Mouse (Mus musculus): ENCODE measurements around the gene Mgarp.
"Not testable (repeated sequence)": the region's sequence is repeated elsewhere in the genome, so short reads cannot be mapped to it uniquely, and the experiment has no call there.

Gene Mgarp

DNA sequence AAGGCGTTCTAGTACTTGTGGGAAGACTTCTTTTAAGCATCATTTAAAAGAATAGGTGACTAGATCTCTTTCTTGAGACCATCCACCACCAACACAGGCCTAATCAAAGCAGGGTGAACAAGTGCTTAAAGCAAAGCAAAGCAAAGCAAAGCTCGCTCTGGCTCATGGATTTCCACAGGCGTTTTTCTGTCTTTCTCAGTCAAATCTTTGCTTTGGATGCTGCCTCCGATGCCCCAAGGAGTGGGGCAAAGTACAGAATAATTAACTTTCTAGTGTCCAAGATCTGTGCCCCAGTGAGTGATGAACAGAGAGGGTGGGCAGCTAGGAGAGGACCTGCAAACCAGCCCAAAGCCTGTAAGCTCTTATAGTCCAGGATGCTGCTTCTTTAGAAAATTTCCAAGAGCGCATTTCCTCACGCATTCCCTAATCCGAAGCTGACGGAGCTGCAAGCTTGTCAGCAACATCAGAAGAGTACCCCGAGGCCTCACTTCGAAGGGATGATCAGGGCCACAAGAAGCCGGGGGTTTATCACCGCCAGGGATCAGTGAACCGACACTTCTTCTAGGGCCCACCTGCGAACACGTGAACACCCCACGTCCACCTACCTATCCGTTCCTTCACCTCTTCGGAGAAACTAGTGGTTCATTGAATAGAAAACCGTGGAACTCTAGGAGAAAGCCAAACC, 935 bp downstream of the Mgarp start:
- no peak for DNase-seq

DNA sequence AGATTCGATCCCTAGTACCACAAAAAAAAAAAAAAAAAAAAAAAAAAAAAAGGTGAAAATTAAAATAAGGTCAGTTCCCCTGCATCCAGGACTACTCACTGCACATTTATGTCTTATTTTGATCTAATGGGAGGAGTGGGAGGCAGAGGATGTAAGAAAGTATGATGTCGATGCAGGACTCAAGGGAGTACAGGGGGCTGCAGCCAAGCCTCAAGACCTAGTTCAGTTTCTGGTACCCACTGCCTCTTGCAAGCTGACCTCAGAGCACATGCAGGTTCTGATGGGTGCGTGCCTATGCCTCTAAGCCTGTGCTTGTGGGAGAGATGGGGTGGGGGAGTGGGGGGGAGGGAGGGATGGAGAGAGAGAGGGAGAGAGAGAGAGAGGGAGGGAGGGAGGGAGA, 1.7 kb downstream of the Mgarp start:
- no peak for DNase-seq

DNA sequence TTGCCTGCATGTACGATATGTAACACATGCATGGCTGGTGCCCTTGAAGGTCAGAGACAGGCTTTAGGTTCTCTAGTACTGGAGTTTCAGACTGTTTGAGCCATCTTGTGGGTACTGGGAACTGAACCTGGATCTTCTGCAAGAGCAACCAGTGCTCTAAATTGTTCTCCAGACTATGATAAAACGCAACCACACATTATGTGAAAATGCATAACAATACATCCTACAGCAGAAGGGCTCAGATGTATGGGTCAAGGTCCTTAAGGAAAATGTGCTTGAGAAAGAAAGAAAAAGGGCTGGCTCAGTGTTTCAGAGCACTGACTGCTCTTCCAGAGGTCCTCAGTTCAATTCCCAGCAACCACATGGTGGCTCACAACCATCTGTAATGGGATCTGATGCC, 2.9 kb downstream of the Mgarp start:
- DNase-seq: no peak

DNA sequence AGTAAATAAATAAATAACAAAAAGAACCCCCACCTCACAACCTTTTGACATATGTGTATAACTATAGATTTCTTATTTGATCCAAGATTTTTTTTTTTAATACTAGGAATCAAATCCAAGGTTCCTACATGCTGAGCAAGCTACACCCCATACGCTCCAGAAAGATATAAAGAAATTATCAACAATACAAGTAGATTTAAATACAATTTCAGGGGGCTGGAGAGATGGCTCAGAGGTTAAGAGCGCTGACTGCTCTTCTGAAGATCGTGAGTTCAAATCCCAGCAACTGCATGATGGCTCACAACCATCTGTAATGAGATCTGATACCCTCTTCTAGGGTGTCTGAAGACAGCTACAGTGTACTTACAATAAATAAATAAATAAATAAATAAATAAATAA, 3.5 kb downstream of the Mgarp start:
- not testable (repeated sequence) for DNase-seq

DNA sequence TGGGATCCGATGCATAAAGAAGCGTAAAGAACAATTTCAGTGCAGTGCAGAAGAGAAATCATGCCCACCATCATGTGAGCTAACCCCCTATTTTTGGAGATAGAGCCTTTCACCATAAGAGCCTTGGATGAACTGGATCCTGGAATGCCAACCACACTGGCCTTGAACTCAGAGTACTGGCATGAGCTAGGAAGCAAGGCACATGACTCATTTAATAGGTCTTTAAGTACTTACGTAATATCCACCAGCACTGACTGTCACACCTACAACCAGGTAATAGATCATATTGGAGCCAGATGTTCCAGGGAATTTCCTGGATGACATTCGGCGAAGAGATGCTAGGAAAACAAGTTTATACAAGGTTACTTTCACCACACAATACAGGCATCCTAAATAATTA, 4.9 kb downstream of the Mgarp start:
- DNase-seq: no peak

DNA sequence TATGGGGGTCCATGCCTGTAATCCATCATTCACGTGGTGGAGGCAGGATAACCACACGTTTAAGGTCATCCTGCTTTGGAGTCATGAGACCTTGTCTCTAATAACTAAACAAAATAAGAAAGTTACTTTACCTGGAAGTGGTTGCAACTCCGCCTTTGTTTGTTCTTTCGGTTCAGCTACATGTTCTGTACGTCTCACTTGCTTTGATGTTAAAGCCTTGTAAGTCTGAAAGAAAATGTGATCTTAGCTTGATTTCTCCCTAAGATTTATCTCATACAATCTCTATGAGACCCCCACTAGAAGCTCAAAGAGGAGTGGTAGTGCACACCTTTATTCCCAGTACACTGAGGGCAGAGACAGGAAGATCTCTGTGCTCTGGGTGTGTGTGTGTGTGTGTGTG, 5.4 kb downstream of the Mgarp start:
- DNase-seq: no peak

DNA sequence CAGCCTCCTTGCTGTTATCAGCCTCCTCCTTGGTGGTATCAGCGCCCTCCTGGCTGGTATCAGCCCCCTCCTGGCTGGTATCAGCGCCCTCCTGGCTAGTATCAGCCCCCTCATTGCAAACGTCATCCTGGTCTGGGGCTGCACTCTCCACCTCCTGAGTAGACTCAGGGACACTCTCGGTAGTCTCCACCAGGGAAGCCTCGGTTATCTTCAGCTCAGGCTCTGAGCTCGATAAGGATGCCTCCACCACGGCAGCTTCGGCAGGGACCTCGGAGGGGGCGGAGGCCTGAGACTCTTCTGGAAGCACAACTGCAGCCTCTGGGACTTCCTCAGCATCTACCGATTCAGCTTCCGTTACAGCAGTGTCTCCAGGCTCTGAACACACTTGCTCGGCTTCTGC, 7.6 kb downstream of the Mgarp start:
- DNase-seq: no peak

DNA sequence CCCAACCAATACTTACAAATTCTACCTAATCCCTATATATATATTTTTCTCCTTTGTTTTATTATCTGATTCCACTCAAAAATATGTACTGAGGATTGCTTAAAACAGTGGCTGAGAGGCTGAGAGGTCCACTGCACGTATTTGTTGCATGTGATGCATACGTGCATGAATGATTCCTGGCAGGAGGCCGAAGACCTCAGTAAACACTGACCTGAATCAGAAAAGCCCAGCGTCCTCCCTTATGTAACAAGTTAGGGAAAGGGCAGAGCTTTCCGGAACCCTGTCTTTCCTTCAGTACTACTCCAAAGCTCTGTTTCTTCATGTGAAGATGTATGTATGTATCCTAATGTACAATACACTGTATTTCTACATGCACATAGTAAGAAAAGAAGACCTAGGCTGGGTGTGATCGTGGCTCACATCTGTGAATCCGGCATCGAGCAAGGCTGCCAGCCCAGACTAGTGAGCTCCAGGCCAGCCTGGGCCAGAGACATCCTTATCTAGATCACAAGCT, 8.6 kb downstream of the Mgarp start:
- DNase-seq: no peak

DNA sequence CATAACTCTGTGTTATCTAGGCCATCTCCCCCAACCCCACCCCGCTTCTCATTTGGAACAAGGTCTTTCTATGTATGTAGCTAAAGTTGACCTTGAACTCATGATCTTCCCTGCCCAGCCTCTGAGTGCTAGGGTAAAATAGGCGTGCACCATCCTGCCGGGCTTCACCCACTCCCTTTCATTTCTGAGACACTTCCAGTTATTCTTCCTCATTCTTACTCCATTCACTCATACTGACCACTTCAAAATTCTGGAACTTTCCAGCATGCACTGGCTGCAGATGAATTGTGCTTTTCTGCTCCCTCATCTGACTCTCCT, 9.4 kb downstream of the Mgarp start:
- DNase-seq: no peak

DNA sequence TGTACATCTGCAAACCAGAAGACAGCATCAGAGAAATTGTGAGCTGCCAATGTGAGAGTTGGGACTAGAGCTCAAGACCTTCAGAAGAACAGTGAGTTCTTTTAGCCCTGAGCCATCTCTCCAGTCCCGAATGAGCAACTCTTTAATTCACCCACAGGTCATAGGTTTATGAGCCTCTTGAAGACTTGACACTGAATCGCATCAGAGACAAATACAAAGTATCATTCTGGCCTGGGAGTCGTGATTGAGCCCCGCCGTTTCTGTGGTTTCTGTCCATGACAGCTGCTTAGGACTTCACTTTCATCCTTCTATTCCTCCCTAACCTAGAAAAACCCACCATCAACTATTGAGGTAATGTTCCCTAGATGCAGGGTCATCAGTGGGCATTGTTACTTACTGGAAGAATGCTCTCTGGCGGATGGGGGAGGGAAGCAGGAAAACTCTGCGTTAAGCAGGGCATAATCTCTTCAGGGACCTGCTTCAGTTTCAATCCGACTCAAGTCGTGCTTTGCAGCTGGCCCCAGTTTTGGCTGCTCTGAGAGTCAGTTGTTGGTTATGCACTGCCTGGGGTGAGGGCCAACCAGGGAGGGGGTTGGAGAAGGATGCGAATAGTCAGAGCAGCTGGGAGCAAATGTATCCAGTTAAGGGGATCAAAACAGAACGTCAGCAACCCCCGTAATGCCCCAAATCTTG, 10.0 kb downstream of the Mgarp start:
- DNase-seq: no peak

DNA sequence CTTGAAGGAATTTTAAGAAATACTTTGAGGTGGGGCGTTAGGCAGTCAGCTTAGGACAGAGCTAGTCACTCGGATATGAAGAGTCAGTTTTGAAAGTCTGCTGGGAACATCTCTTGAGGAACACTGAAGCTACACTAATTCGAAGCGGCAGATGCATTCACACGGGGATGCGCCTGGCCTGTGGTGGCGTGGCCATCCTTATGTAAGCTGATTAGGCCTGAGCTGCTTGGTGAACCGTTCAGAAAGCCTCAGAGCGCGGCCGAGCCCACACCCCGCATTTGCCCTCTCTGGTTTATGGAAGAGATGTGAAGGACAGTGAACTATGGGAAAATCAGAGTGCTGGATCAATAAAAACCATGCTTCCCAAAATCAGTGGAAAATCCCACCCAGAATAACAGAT, 13.1 kb downstream of the Mgarp start:
- DNase-seq: no peak

DNA sequence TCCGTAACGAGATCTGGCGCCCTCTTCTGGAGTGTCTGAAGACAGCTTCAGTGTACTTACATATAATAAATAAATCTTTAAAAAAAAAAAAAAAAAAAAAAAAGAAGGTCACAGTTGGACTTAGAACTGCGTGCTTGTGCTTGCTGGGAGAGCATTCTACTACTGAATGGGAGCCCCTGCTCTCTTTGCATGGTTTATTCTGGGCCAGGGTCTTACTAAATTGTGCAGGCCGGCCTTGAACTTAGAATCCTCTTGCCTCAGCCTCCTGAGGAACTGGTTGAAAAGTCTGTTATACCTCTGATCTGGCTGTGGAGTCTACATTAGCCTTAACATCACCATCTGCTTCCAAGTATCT, 15.9 kb downstream of the Mgarp start:
- no peak for DNase-seq

DNA sequence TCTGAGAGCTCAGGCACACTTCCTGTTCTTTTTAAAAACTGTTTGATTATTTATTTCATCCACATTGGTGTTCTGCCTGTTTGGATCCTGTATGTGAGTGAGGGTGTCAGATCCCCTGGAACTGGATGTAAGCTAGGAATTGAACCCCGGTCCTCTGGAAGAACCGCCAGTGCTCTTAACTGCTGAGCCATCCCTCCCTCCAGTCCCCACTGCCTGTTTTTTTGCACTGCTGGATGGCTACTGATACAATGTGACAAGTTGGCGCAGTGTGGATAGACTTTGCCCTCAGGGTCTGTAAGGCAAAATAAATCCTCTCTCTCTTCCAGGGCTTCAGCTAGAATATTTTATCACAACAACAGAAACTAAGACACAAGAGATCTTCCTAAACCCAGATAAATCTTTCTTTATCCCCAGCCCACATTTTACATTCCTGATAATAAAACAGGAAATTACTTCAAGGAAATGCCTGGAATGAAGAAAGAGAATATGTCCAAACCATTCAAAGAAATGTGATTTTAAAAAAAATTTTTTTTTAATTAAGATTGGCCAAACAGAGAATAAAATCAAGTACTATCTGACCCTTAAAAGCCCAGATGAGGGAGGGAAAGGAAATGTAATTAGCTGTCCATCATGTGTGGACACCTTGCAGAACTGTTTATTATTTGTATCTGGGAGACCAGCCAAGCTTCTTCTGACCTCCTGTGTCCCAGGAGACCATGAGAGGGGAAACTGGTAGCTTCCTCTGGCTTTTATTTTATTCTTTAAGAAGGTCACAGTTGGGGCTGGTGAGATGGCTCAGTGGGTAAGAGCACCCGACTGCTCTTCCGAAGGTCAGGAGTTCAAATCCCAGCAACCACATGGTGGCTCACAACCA, 16.5 kb downstream of the Mgarp start:
- no peak for DNase-seq

DNA sequence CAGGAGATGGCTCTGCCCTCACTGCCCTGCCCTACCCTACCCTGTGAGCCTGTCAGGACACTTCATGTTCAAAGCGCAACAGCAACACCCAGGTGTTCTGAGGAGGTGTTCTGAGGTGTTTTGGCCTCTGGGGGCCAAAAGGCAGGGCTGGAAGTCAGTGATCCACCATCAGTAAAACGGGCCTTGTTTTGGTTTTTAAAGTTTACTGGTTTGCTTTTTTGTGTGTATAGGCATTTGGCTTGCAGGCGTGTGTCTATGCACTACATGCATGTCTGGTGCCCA, 17.9 kb downstream of the Mgarp start:
- DNase-seq: no peak

DNA sequence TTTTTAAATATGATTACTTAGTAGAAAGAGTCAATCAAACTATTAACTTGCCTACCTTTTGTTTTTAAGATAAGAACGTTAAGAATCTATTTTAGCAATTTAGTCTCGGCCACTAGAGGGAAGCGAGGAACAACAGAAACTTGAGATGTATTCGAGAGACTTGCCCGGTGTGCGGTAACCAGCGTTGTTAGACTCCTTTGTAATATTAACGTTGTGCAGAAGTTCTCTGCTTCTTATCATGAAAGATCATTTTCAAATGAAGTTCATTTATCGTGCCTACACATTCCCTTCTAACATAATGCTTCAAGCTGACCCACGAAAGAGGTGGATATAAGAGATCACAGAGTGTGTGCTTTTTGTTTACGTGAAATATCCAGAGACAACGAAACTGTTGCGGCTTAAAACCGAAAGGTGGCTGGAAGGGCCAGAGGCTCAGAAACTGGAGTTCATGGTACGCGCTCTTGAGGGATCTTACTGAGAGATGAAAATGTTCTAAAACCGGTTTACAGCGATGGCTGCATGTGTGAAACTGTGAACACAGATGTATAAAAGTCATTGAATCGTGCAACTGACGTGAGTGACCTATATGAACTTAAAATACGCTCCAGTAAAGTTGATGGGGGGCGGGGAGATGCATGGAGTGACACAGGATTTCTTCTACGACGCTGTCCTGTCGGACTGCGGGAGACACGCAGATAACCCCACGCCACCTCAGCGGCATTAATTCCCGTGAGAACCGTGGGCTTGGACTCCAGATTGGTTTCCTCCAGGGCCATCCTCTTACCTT, 18.5 kb downstream of the Mgarp start:
- DNase-seq: no peak

DNA sequence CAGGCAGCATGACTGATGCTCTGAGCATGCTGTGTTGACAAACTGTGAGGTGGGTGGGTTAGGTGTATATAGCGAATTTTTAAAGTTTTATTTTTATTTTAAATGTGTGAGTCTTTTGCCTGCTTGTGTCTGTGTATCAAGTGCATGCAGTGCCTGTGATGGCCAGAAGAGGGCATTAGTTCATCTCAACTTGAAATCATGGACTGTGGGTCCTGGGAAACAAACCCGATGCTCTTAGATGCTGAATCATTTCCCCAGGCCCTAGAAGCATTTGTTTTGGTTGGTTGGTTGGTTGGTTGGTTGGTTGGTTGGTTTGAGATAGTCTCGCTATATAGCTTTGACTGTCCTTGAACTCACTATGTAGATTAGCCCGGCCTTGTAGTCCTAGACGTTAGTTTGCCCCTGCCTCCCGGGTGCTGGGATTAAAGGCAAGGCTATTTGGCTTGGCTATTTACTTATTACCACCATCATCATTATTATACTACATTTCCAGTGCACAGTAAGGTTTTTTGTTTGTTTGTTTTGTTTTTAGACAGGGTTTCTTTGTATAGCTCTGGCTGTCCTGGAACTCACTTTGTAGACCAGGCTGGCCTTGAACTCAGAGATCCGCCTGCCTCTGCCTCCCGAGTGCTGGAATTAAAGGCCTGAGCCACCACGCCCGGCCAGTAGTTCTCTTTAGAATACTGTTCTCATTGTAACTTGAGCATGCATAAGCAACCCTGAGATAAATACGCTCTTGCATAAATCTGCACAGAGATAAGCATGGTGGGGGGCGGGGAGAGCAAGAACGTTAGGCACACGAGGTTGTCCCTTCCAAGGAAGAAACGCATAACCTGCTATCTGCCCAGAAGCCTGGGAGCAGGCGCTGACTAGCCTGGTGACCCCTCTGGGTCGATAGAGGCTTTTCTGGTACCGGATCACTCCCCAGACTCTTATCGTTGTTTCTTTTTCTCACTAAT, 21.0 kb downstream of the Mgarp start:
- peak; percentile 27 for DNase-seq

DNA sequence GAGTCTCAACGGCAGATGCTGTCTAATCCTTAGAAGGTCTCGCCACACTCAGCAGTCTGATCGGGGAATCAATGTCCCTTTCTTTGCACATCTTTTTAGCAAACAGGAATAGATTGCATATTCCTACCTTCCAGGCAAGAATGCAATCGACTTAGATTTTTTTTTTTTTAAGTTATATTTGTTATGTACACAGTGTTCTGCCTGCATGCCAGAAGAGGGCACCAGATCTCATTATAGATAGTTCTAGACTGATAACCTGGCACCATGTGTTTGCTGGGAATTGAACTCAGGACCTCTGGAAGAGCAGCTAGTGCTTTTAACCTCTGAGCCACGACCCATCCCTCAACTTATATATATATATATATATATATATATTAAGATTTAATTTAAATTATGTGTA, 23.0 kb downstream of the Mgarp start:
- DNase-seq: no peak

DNA sequence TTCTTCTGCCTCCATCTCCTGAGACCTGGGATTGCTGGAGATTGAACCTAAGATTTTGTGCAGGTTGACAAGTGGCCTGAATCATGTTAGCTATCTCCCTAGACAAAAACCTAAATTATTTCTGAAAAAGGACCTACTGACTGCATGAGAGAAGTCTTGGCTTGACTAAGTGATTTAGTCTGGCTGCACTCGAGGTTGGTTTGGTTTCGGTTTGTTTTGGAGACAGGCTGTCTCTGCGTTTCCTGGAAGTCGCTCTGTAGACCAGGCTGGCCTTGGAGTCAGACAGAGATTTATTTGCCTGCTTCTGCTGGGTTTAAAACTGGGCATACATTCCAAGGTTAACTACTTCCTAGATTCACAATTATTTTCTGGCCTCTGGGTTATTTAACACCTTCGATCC, 23.7 kb downstream of the Mgarp start:
- DNase-seq: no peak

DNA sequence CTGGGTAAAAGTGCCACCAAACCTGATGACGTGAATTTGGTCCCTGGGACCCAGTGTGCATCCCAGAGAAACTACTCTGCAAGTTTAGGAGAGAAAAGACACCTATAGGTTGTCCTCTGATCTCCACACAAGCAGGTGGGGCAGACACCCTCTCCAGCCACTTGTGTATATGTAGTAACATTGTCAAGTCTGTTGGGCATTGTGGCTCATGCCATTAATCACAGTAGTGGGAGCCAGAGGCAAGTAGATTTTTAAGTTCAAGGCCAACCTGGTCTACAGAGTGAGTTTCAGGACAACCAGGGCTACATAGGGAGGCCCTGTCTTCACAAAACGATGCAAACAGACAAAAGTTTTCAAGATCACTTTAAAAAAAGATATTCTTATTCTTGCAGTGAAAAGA, 24.7 kb downstream of the Mgarp start:
- DNase-seq: no peak

DNA sequence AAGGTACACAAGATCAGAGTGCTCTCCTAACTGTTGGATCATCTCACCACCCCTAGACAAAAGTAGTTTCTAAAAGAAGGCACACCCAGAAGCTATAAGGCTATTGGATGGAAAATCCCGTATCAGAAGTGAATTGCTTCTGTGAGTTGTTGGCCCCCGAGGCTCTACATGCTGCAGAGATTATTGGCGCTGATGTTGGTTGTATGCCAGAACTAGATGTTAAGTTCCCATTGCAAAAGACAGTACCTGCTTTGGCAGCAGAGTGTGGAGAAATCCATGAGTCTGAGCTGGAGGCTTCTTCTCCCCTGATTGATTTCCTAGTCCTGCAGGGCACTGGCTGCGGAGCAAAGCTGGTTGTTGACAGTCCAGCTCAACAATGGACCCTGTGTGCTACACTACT, 28.5 kb downstream of the Mgarp start:
- no peak for DNase-seq

DNA sequence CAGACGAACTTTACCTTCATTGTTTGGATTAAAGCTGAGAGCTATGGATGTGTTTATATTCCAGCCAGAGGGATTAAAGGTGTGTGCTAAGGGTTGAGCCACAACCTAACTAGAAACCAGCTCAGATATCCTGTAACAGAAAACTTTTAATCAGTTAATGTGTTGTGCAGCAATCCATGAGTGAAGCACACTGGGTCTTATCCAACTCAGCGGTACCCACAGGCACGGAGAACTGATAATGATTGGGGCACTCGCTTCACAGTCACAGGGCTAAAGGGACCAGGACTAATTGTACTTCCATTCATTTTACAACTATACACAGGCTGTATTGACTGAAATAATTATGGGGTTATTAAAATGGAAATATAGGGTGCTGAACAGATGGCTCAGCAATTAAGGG, 29.6 kb downstream of the Mgarp start:
- DNase-seq: no peak

DNA sequence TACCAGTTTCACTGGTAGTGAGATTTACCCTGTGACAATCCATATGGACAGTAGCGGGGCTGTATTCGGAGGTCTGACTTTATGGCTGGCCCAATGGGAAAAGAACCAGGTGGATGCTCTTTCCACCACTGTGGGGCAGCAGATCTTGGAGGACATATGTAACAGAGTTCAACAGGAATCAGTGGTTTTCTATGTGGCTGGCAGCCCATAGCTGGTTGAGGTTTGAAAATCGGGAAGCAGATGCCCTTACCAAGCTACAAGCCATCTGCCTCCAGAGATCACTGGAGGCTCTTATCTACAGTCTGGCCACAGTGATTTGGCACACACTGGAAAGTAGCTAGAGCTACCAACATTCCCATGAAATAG, 31.0 kb downstream of the Mgarp start:
- DNase-seq: no peak

Data from right cerebral cortex, postnatal 14 days (tissue).